Mouse (Mus musculus) testis, adult 2 months (tissue): ENCODE results near the gene Ryk.

ENCODE experiments used
- CTCF ChIP-seq: fragments of 200-500 bp; IDR thresholded peaks from 2 replicates; pipeline ENCODE4 v1.5.1; 2012; ENCODE audit warnings: low read depth, mild to moderate bottlenecking, inconsistent platforms, low read length, moderate library complexity; ENCODE audit not compliant: control insufficient read depth, insufficient read depth, insufficient replicate concordance
- POLR2A ChIP-seq: fragments of 200-500 bp; IDR thresholded peaks from 2 replicates; pipeline ENCODE4 v1.6.1; 2012; ENCODE audit warnings: low read depth, mild to moderate bottlenecking, inconsistent platforms, low read length, moderate library complexity; ENCODE audit not compliant: control insufficient read depth

- TF ChIP-seq POLR2A (no peak), CTCF (peak; percentile 83)
Observed at GRCm38 (mm10) chr9:102866893-102867292, 32.2 kb downstream of the Ryk start.
